Mouse (Mus musculus) limb, embryonic 11.5 days (tissue): ENCODE measurements at regions not wholly inside any gene's neighbourhood (a gene's known extent, or its start where the extent isn't known, plus 50 kb on each side); places are given as distances from the start of the nearest gene placed in this dataset.

Experiments used
- ATAC-seq: fragments of 200-750 bp; cut with Nextera tagmentation; 2 replicates; pipeline ENCODE4 v1.8.0; 2017; ENCODE audit warnings: low read depth; ENCODE audit not compliant: insufficient number of reproducible peaks, low FRiP score, low TSS enrichment
- DNase-seq: peaks from one replicate; pipeline ENCODE4 v3.0.0-alpha.2; 2015; ENCODE audit warnings: low spot score
- H3K27ac ChIP-seq: fragments of 300-500 bp; sonication (generic); replicated peaks from 2 replicates; pipeline ENCODE4 v1.5.1; 2014; ENCODE audit warnings: low read depth, mild to moderate bottlenecking, low read length
- H3K27me3 ChIP-seq: fragments of 300-500 bp; sonication (generic); 2 replicates; pipeline ENCODE4 v1.6.1; 2014; ENCODE audit warnings: mild to moderate bottlenecking, low read length, mixed read lengths; ENCODE audit not compliant: control insufficient read depth, insufficient read depth
- H3K36me3 ChIP-seq: fragments of 300-500 bp; sonication (generic); 2 replicates; pipeline ENCODE4 v1.6.1; 2014; ENCODE audit warnings: mild to moderate bottlenecking, low read length, moderate library complexity, mixed read lengths; ENCODE audit not compliant: control insufficient read depth, insufficient read depth
- H3K4me1 ChIP-seq: fragments of 300-500 bp; sonication (generic); 2 replicates; pipeline ENCODE4 v1.6.1; 2014; ENCODE audit warnings: low read length, mixed read lengths; ENCODE audit not compliant: control insufficient read depth, insufficient read depth
- H3K4me2 ChIP-seq: fragments of 300-500 bp; sonication (generic); 2 replicates; pipeline ENCODE4 v1.6.1; 2014; ENCODE audit warnings: low read depth, mild to moderate bottlenecking, moderate library complexity; ENCODE audit not compliant: severe bottlenecking
- H3K4me3 ChIP-seq: fragments of 300-500 bp; sonication (generic); 2 replicates; pipeline ENCODE4 v1.5.1; 2014; ENCODE audit warnings: low read depth, low read length
- H3K9ac ChIP-seq: fragments of 300-500 bp; sonication (generic); 2 replicates; pipeline ENCODE4 v1.6.1; 2014; ENCODE audit warnings: mild to moderate bottlenecking, low read length
- H3K9me3 ChIP-seq: fragments of 300-500 bp; sonication (generic); 2 replicates; pipeline ENCODE4 v1.6.1; 2016; ENCODE audit warnings: low read length; ENCODE audit not compliant: control insufficient read depth
- WGBS: fragments of 180-500 bp; shearing (Covaris S2); extraction: QIAGEN DNeasy Blood & Tissue Kit; methylation state at CpG from one replicate; pipeline ENCODE4 v1.1.7; 2014; 5-methylcytosine and 5-hydroxymethylcytosine counted together

- ATAC-seq: no peak
- no peak overlapping the region for H3K4me3 ChIP-seq
- no peak overlapping the region for H3K4me2 ChIP-seq
- no peak overlapping the region for H3K27ac ChIP-seq
- no peaks in the 10 kb centered on the region for H3K36me3 ChIP-seq
- no peaks in the 10 kb centered on the region for H3K9me3 ChIP-seq
- 96% methylated on average over 5 of the region's 5 CpGs for WGBS
- no peak for DNase-seq
- H3K27me3 ChIP-seq: no peaks in the 10 kb centered on the region
- H3K4me1 ChIP-seq: no peaks in the 10 kb centered on the region
- no peak overlapping the region for H3K9ac ChIP-seq
Observed at GRCm38 (mm10) chr1:90688086-90688485, 85.3 kb downstream of the Cops8 start.

DNA sequence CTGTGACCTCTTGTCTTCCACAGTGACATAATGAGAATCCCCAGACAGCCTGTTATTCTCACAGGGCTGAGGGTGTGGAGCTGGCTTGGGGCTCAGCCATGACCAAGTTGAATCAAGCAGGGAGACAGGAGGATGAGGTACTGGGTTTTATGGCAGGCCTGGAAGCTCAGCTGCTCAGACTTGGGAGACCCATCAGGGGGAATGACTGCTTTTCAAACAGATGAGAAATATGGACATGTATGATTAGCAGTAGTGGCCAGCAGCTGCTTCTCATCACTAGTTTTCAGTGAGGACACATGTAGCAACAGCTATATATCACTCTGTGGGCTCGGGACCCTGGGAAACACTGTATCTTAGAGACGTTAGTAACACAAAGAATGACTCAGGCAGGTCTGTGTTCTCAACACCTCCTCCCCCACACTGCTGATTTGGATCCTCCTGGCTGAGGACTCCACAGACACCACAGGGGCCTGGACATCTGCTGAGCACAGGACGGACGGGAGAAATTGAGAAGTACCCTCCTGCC, 87.9 kb downstream of the Cops8 start:
- Histone ChIP-seq H3K4me1 (peaks cover 6% of the 10 kb centered on the region; the same call in 1 of the 2 replicates), H3K9me3 (no peaks in the 10 kb centered on the region), H3K9ac (no peak overlapping the region), H3K4me3 (no peak overlapping the region), H3K4me2 (no peak overlapping the region), H3K27ac (no peak overlapping the region), H3K36me3 (no peaks in the 10 kb centered on the region), H3K27me3 (no peaks in the 10 kb centered on the region)
- 47% methylated on average over 4 of the region's 4 CpGs for WGBS
- ATAC-seq (no peak), DNase-seq (no peak)

- Histone ChIP-seq H3K9me3 (no peaks in the 10 kb centered on the region), H3K36me3 (no peaks in the 10 kb centered on the region), H3K4me1 (peaks cover 6% of the 10 kb centered on the region; the same call in 1 of the 2 replicates), H3K9ac (no peak overlapping the region), H3K4me3 (no peak overlapping the region), H3K27me3 (no peaks in the 10 kb centered on the region), H3K27ac (no peak overlapping the region), H3K4me2 (no peak overlapping the region)
- 73% methylated on average over 6 of the region's 6 CpGs for WGBS
- no peak for DNase-seq
- ATAC-seq: no peak
Observed at GRCm38 (mm10) chr1:90691157-90691594, 88.4 kb downstream of the Cops8 start.

DNA sequence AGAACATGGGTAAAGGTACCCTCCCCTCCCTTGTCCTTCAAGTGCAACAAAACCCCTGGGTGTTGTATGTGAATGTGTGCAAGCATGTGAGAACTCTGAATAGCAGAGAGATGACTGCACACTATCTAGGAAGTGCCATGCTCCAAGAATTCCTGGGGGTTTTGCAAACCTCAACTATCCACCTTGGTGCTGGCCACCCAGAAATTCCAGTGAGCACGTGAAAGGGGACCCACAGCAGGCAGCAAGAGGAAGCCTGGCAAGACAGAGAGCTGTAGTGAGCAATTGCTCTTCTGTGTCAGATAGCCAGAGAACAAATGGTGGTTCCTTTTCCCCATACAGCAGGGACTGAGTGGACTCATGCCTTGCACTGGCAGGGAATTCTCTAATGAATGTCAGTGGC, 90.1 kb downstream of the Cops8 start:
- no peak overlapping the region for H3K9ac ChIP-seq
- WGBS: 44% methylated on average over 1 of the region's 1 CpGs
- no peaks in the 10 kb centered on the region for H3K9me3 ChIP-seq
- H3K4me1 ChIP-seq: peaks cover 6% of the 10 kb centered on the region; the same call in 1 of the 2 replicates
- no peaks in the 10 kb centered on the region for H3K36me3 ChIP-seq
- no peak overlapping the region for H3K4me3 ChIP-seq
- ATAC-seq: no peak
- H3K27me3 ChIP-seq: no peaks in the 10 kb centered on the region
- H3K27ac ChIP-seq: no peak overlapping the region
- DNase-seq: no peak
- H3K4me2 ChIP-seq: no peak overlapping the region

DNA sequence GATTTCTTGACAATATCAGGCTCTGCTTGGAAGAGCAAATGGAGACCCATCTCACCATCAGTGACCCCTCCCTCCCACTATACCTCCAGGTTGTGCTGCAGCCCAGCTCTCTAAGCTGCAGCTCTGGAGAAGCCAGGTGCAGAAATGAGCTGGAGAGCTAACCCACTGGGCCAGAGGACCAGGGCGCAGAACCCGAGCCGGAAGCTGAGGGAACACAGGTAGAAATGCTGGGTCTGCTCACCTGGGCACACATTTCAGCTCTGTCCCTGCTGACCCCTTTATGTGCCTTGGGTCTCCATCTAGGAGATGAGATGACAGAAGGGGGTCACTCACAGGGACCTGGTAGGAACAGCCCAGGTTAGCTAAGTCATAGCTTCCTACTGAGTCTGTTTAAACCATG, 92.0 kb downstream of the Cops8 start:
- no peak overlapping the region for H3K4me3 ChIP-seq
- no peak overlapping the region for H3K9ac ChIP-seq
- H3K36me3 ChIP-seq: no peaks in the 10 kb centered on the region
- DNase-seq: no peak
- no peak overlapping the region for H3K27ac ChIP-seq
- no peaks in the 10 kb centered on the region for H3K27me3 ChIP-seq
- H3K9me3 ChIP-seq: no peaks in the 10 kb centered on the region
- no peak for ATAC-seq
- H3K4me1 ChIP-seq: peaks cover 6% of the 10 kb centered on the region; the same call in 1 of the 2 replicates
- 90% methylated on average over 3 of the region's 3 CpGs for WGBS
- H3K4me2 ChIP-seq: no peak overlapping the region

DNA sequence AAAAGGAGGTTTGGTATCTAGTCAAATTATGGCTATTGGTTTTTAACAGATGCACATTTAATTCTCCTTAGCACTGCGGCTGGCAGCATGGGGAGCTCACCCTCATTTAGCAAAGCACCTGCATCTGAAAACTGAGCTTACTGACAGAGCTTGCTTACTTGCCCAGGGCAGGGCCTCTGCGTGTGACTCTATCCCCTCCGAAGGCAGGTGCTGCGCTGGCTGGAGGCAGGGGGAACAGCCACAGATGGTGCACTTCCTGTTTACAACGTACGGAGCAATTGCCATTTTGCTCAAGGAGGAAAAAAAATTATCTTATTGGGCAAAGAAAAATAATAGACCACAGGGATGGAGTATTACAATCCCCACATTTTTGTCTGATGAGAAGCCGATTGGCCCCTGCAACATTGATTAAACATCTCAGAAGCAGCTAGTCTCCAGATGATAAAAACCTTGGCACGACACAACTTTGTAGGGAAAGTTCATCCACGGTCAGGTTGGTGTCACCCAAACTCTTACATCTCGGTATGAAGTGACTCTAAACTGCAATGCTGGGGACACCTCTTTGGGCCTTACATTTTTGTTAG, 92.5 kb downstream of the Cops8 start:
- no peak overlapping the region for H3K9ac ChIP-seq
- ATAC-seq: no peak
- H3K9me3 ChIP-seq: no peaks in the 10 kb centered on the region
- peaks cover 6% of the 10 kb centered on the region; the same call in 1 of the 2 replicates for H3K4me1 ChIP-seq
- H3K36me3 ChIP-seq: no peaks in the 10 kb centered on the region
- no peak overlapping the region for H3K4me2 ChIP-seq
- no peaks in the 10 kb centered on the region for H3K27me3 ChIP-seq
- H3K27ac ChIP-seq: no peak overlapping the region
- 38% methylated on average over 10 of the region's 10 CpGs for WGBS
- no peak overlapping the region for H3K4me3 ChIP-seq
- peak; percentile 24 for DNase-seq

- H3K27ac ChIP-seq: no peak overlapping the region
- no peak overlapping the region for H3K4me2 ChIP-seq
- H3K36me3 ChIP-seq: no peaks in the 10 kb centered on the region
- peaks cover 6% of the 10 kb centered on the region; the same call in 1 of the 2 replicates for H3K4me1 ChIP-seq
- no peaks in the 10 kb centered on the region for H3K9me3 ChIP-seq
- ATAC-seq (no peak), DNase-seq (no peak)
- H3K27me3 ChIP-seq: no peaks in the 10 kb centered on the region
- H3K9ac ChIP-seq: no peak overlapping the region
- WGBS: 92% methylated on average over 1 of the region's 1 CpGs
- H3K4me3 ChIP-seq: no peak overlapping the region
Observed at GRCm38 (mm10) chr1:90696000-90696399, 93.2 kb downstream of the Cops8 start.

GRCm38 (mm10) chr1:90697056-90697596, 94.3 kb downstream of the Cops8 start:
- Histone ChIP-seq H3K36me3 (no peaks in the 10 kb centered on the region), H3K9ac (no peak overlapping the region), H3K27ac (no peak overlapping the region), H3K27me3 (no peaks in the 10 kb centered on the region), H3K4me2 (no peak overlapping the region), H3K9me3 (no peaks in the 10 kb centered on the region), H3K4me3 (no peak overlapping the region), H3K4me1 (peaks cover 6% of the 10 kb centered on the region; the same call in 1 of the 2 replicates)
- DNase-seq: no peak
- no peak for ATAC-seq
- 86% methylated on average over 3 of the region's 3 CpGs for WGBS
